Mouse (Mus musculus): ENCODE measurements around the gene Ica1. TPM values are rescaled to one million over a fixed set of nuclear protein-coding genes. Genes with fewer than 3 reads are reported as not detected.

Ica1 gene
- total and polyA plus RNA-seq, 3 experiments: 0.36 TPM; not detected in 2

DNA sequence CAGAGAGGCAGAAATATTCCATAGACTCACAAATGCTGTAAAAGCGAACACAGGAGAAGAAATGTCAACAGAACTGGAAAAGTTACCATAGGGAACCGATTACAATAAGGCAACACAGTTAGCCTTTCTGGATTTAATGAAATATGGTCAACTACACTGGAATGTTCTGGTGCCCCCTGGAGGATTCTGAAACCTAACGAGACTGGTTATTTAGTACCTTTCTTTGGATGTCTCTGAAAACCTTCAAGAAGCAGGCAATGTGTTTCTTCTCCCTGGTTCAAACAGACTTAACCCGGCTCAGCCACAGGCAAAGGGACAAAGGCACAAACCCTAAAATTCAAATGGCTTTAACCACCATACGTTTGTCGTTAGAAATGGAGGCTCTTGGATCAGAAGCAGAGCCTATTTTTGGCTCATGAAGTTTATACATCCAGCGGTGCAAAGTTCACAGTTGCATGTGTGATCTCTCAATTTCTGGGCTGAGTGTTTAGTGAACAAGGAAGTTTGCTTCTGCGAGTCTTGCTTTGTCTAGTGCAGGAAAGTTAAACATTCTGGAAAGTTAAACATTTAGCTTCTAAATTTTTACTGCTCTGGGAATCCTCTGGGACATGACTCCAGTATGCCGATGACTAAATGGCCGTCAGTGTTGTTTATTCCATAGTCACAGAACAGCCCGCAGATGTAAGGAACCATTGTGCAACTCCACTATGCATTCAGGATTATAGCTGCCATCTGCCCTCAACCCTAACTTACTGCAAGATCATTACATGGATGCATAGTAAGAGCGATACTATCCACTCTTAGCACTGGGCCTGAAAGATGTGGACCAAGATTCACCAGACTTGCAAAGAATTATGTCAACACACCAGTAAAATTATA lies 83.4 kb downstream of the Ica1 start:
- no peaks in the 10 kb centered on the region for H3K79me2 ChIP-seq (ENCODE audit: control insufficient read depth, insufficient read depth, low read length, poor library complexity)
- no peaks in the 10 kb centered on the region for H3K9me3 ChIP-seq (replicated peaks; ENCODE audit: insufficient read depth, low read length)
- H3K4me1 ChIP-seq (ENCODE audit: control insufficient read depth in 1 of 2, insufficient read depth in 2 of 2, low read length in 2 of 2): peaks cover 0 to 5% of the 10 kb centered on the region in 2 experiments; a peak in 1 of 4 replicates
- H3K36me3 ChIP-seq (ENCODE audit: control insufficient read depth in 1 of 2, insufficient read depth in 2 of 2, low read length in 2 of 2): peaks cover 0 to 7% of the 10 kb centered on the region in 2 experiments; a peak in 2 of 4 replicates
- DNase-seq (ENCODE audit: low read depth, low spot score): peak; percentile 48
- H3K27me3 ChIP-seq (ENCODE audit: control insufficient read depth in 1 of 2, insufficient read depth in 2 of 2, low read length in 2 of 2): no peaks in the 10 kb centered on the region
- H3K4me3 ChIP-seq (ENCODE audit: control insufficient read depth in 1 of 2, insufficient read depth in 1 of 2, low read depth in 2 of 2, low read length in 2 of 2): no peak overlapping the region
- H3K9ac ChIP-seq (ENCODE audit: control insufficient read depth, low read depth, low read length, poor library complexity, severe bottlenecking): no peak overlapping the region
- TF ChIP-seq GATA1 (IDR thresholded peaks at IDR 0.05; ENCODE audit: low read depth, low read length): no peak
- no peak for TF ChIP-seq ZMIZ1 (IDR thresholded peaks at IDR 0.05; ENCODE audit: low read depth, low read length)
- TF ChIP-seq CHD2 (IDR thresholded peaks at IDR 0.05; ENCODE audit: low read length): no peak
- TF ChIP-seq BHLHE40 (IDR thresholded peaks at IDR 0.05; ENCODE audit: borderline replicate concordance, low read depth, low read length): no peak
- no peak for TF ChIP-seq TCF12 (IDR thresholded peaks at IDR 0.05; ENCODE audit: low read depth, low read length)
- TF ChIP-seq TBP (IDR thresholded peaks at IDR 0.05; ENCODE audit: low read depth, low read length): no peak
- no peak for TF ChIP-seq GABPA (IDR thresholded peaks at IDR 0.05; ENCODE audit: low read depth, low read length)
- no peak for TF ChIP-seq TAL1 (IDR thresholded peaks at IDR 0.05; ENCODE audit: low read length)
- no peak for TF ChIP-seq MXI1 (IDR thresholded peaks at IDR 0.05; ENCODE audit: low read depth, low read length)
- TF ChIP-seq USF2 (IDR thresholded peaks at IDR 0.05; ENCODE audit: borderline replicate concordance in 1 of 2, insufficient read depth in 1 of 2, low read depth in 1 of 2, low read length in 2 of 2): no peak
- TF ChIP-seq SMC3 (IDR thresholded peaks at IDR 0.05; ENCODE audit: low read depth, low read length): peak; percentile 90
- no peak for TF ChIP-seq UBTF (IDR thresholded peaks at IDR 0.05; ENCODE audit: borderline replicate concordance, insufficient read depth, low read depth, low read length)
- no peak for TF ChIP-seq ZNF384 (IDR thresholded peaks at IDR 0.05; ENCODE audit: low read depth, low read length)
- TF ChIP-seq ZC3H11A (IDR thresholded peaks at IDR 0.05; ENCODE audit: low read depth, low read length): peak; percentile 86
- TF ChIP-seq CTCF (IDR thresholded peaks at IDR 0.05 in 2 of 3, conservative IDR thresholded peaks at IDR 0.05 in 1 of 3; ENCODE audit: control insufficient read depth in 1 of 3, insufficient read depth in 1 of 3, low read depth in 2 of 3, low read length in 3 of 3, poor library complexity in 1 of 3, severe bottlenecking in 1 of 3): peak in 2 of 3 experiments; percentile 37 to 66; a peak in 3 of 6 replicates
- no peak for TF ChIP-seq E2F4 (IDR thresholded peaks at IDR 0.05; ENCODE audit: borderline replicate concordance, low read depth, low read length)
- no peak for TF ChIP-seq RCOR1 (IDR thresholded peaks at IDR 0.05; ENCODE audit: low read depth, low read length)
- TF ChIP-seq RAD21 (IDR thresholded peaks at IDR 0.05; ENCODE audit: low read depth, low read length): peak; percentile 80
- no peak for TF ChIP-seq ZKSCAN1 (IDR thresholded peaks at IDR 0.05; ENCODE audit: low read depth, low read length)
- TF ChIP-seq KAT2A (conservative IDR thresholded peaks at IDR 0.05; ENCODE audit: low read depth, low read length): no peak
- TF ChIP-seq POLR2AphosphoS5 (IDR thresholded peaks at IDR 0.05; ENCODE audit: borderline replicate concordance, low read depth, low read length): no peak
- no peak for TF ChIP-seq NELFE (IDR thresholded peaks at IDR 0.05; ENCODE audit: low read depth, low read length)
- TF ChIP-seq MAX (IDR thresholded peaks at IDR 0.05; ENCODE audit: low read length): no peak
- no peak overlapping the region for H3K27ac ChIP-seq (ENCODE audit: control insufficient read depth, low read depth, low read length)
